Mouse (Mus musculus): ENCODE data around the gene Dennd1a. TPM values are rescaled to one million over a fixed set of nuclear protein-coding genes. Genes with fewer than 3 reads are reported as not detected.

Gene Dennd1a
- polyA plus RNA-seq, 1 experiment from 2014 or later = 18.8 TPM

GRCm38 (mm10) chr2:38129961-38130802 is 157.0 kb downstream of the Dennd1a start:
- Histone ChIP-seq H3K27ac (no peak overlapping the region), H3K27me3 (replicated peaks) (no peaks in the 10 kb centered on the region), H3K4me3 (no peak overlapping the region), H3K4me2 (replicated peaks) (no peak overlapping the region), H3K4me1 (no peaks in the 10 kb centered on the region), H3K9ac (no peak overlapping the region), H3K36me3 (no peaks in the 10 kb centered on the region), H3K9me3 (no peaks in the 10 kb centered on the region)
- ATAC-seq (ENCODE audit: low FRiP score, low read depth) = no peak
- WGBS = 78% methylated on average over 6 of the region's 6 CpGs

- no peaks in the 10 kb centered on the region for H3K4me1 ChIP-seq
- no peaks in the 10 kb centered on the region for H3K36me3 ChIP-seq
- no peak overlapping the region for H3K27ac ChIP-seq
- no peak overlapping the region for H3K9ac ChIP-seq
- WGBS = 79% methylated on average over 3 of the region's 3 CpGs
- H3K4me2 ChIP-seq (replicated peaks) = no peak overlapping the region
- no peaks in the 10 kb centered on the region for H3K27me3 ChIP-seq (replicated peaks)
- no peak for ATAC-seq (ENCODE audit: low FRiP score, low read depth)
- H3K4me3 ChIP-seq = no peak overlapping the region
- no peaks in the 10 kb centered on the region for H3K9me3 ChIP-seq
Measured at GRCm38 (mm10) chr2:38126383-38126732, 160.8 kb downstream of the Dennd1a start.

GRCm38 (mm10) chr2:38125671-38126382 is 161.4 kb downstream of the Dennd1a start:
- ATAC-seq (ENCODE audit: low FRiP score, low read depth) = no peak
- WGBS = 66% methylated on average over 5 of the region's 5 CpGs
- Histone ChIP-seq H3K4me3 (no peak overlapping the region), H3K27ac (no peak overlapping the region), H3K36me3 (no peaks in the 10 kb centered on the region), H3K4me2 (replicated peaks) (no peak overlapping the region), H3K27me3 (replicated peaks) (no peaks in the 10 kb centered on the region), H3K9me3 (no peaks in the 10 kb centered on the region), H3K9ac (no peak overlapping the region), H3K4me1 (no peaks in the 10 kb centered on the region)

GRCm38 (mm10) chr2:38124727-38125126 is 162.5 kb downstream of the Dennd1a start:
- H3K4me1 ChIP-seq = no peaks in the 10 kb centered on the region
- H3K4me3 ChIP-seq = no peak overlapping the region
- H3K27ac ChIP-seq = no peak overlapping the region
- no peak overlapping the region for H3K9ac ChIP-seq
- H3K27me3 ChIP-seq (replicated peaks) = no peaks in the 10 kb centered on the region
- 90% methylated on average over 1 of the region's 1 CpGs for WGBS
- ATAC-seq (ENCODE audit: low FRiP score, low read depth) = no peak
- no peak overlapping the region for H3K4me2 ChIP-seq (replicated peaks)
- H3K9me3 ChIP-seq = no peaks in the 10 kb centered on the region
- H3K36me3 ChIP-seq = no peaks in the 10 kb centered on the region

- no peaks in the 10 kb centered on the region for H3K36me3 ChIP-seq
- no peak overlapping the region for H3K4me3 ChIP-seq
- H3K4me2 ChIP-seq (replicated peaks) = no peak overlapping the region
- no peak for ATAC-seq (ENCODE audit: low FRiP score, low read depth)
- H3K27ac ChIP-seq = no peak overlapping the region
- 0 out of 2 replicates have a peak, but pooled peaks cover 4% of the 10 kb centered on the region for H3K4me1 ChIP-seq
- H3K9ac ChIP-seq = no peak overlapping the region
- 77% methylated on average over 2 of the region's 2 CpGs for WGBS
- H3K9me3 ChIP-seq = no peaks in the 10 kb centered on the region
- no peaks in the 10 kb centered on the region for H3K27me3 ChIP-seq (replicated peaks)
Measured at GRCm38 (mm10) chr2:38115000-38115399, 172.2 kb downstream of the Dennd1a start.

GRCm38 (mm10) chr2:38111655-38112351 is 175.4 kb downstream of the Dennd1a start:
- no peak overlapping the region for H3K27ac ChIP-seq
- H3K4me2 ChIP-seq (replicated peaks) = no peak overlapping the region
- H3K4me3 ChIP-seq = no peak overlapping the region
- ATAC-seq (ENCODE audit: low FRiP score, low read depth) = no peak
- WGBS = 75% methylated on average over 5 of the region's 5 CpGs
- H3K27me3 ChIP-seq (replicated peaks) = no peaks in the 10 kb centered on the region
- 0 out of 2 replicates have a peak, but pooled peaks cover 4% of the 10 kb centered on the region for H3K4me1 ChIP-seq
- no peaks in the 10 kb centered on the region for H3K9me3 ChIP-seq
- H3K36me3 ChIP-seq = no peaks in the 10 kb centered on the region
- no peak overlapping the region for H3K9ac ChIP-seq

- no peak for ATAC-seq (ENCODE audit: low FRiP score, low read depth)
- Histone ChIP-seq H3K27ac (no peak overlapping the region), H3K27me3 (replicated peaks) (no peaks in the 10 kb centered on the region), H3K36me3 (no peaks in the 10 kb centered on the region), H3K9ac (no peak overlapping the region), H3K4me1 (0 out of 2 replicates have a peak, but pooled peaks cover 4% of the 10 kb centered on the region), H3K4me2 (replicated peaks) (no peak overlapping the region), H3K9me3 (no peaks in the 10 kb centered on the region), H3K4me3 (no peak overlapping the region)
- WGBS = 71% methylated on average over 2 of the region's 2 CpGs
Measured at GRCm38 (mm10) chr2:38108586-38108985, 178.6 kb downstream of the Dennd1a start.

- no peaks in the 10 kb centered on the region for H3K27me3 ChIP-seq (replicated peaks)
- H3K27ac ChIP-seq = no peak overlapping the region
- no peak for ATAC-seq (ENCODE audit: low FRiP score, low read depth)
- no peaks in the 10 kb centered on the region for H3K36me3 ChIP-seq
- no peak overlapping the region for H3K4me3 ChIP-seq
- 86% methylated on average over 1 of the region's 1 CpGs for WGBS
- no peaks in the 10 kb centered on the region for H3K9me3 ChIP-seq
- no peak overlapping the region for H3K9ac ChIP-seq
- H3K4me1 ChIP-seq = peaks cover 11% of the 10 kb centered on the region
- no peak overlapping the region for H3K4me2 ChIP-seq (replicated peaks)
Measured at GRCm38 (mm10) chr2:38102674-38103073, 184.5 kb downstream of the Dennd1a start.

GRCm38 (mm10) chr2:38100289-38100688 is 186.9 kb downstream of the Dennd1a start:
- no peaks in the 10 kb centered on the region for H3K27me3 ChIP-seq (replicated peaks)
- no peak for ATAC-seq (ENCODE audit: low FRiP score, low read depth)
- H3K4me1 ChIP-seq = peaks cover 14% of the 10 kb centered on the region
- WGBS = 17% methylated on average over 7 of the region's 7 CpGs
- no peaks in the 10 kb centered on the region for H3K9me3 ChIP-seq
- H3K36me3 ChIP-seq = no peaks in the 10 kb centered on the region
- no peak overlapping the region for H3K4me2 ChIP-seq (replicated peaks)
- no peak overlapping the region for H3K9ac ChIP-seq
- no peak overlapping the region for H3K4me3 ChIP-seq
- H3K27ac ChIP-seq = no peak overlapping the region

- H3K27ac ChIP-seq = no peak overlapping the region
- H3K4me1 ChIP-seq = peaks cover 14% of the 10 kb centered on the region
- no peak overlapping the region for H3K9ac ChIP-seq
- no peak overlapping the region for H3K4me2 ChIP-seq (replicated peaks)
- H3K27me3 ChIP-seq (replicated peaks) = no peaks in the 10 kb centered on the region
- H3K36me3 ChIP-seq = no peaks in the 10 kb centered on the region
- H3K4me3 ChIP-seq = no peak overlapping the region
- ATAC-seq (ENCODE audit: low FRiP score, low read depth) = no peak
- H3K9me3 ChIP-seq = no peaks in the 10 kb centered on the region
- 67% methylated on average over 4 of the region's 4 CpGs for WGBS
Measured at GRCm38 (mm10) chr2:38099120-38099773, 187.9 kb downstream of the Dennd1a start.

GRCm38 (mm10) chr2:38097469-38097868 is 189.7 kb downstream of the Dennd1a start:
- H3K4me2 ChIP-seq (replicated peaks) = no peak overlapping the region
- H3K9ac ChIP-seq = no peak overlapping the region
- H3K36me3 ChIP-seq = no peaks in the 10 kb centered on the region
- peaks cover 14% of the 10 kb centered on the region for H3K4me1 ChIP-seq
- H3K4me3 ChIP-seq = no peak overlapping the region
- H3K9me3 ChIP-seq = no peaks in the 10 kb centered on the region
- 52% methylated on average over 3 of the region's 3 CpGs for WGBS
- H3K27ac ChIP-seq = no peak overlapping the region
- no peak for ATAC-seq (ENCODE audit: low FRiP score, low read depth)
- no peaks in the 10 kb centered on the region for H3K27me3 ChIP-seq (replicated peaks)

GRCm38 (mm10) chr2:38096328-38096727 is 190.9 kb downstream of the Dennd1a start:
- Histone ChIP-seq H3K4me3 (no peak overlapping the region), H3K9ac (no peak overlapping the region), H3K27ac (no peak overlapping the region), H3K36me3 (no peaks in the 10 kb centered on the region), H3K4me2 (replicated peaks) (no peak overlapping the region), H3K9me3 (no peaks in the 10 kb centered on the region), H3K4me1 (peaks cover 14% of the 10 kb centered on the region), H3K27me3 (replicated peaks) (no peaks in the 10 kb centered on the region)
- no peak for ATAC-seq (ENCODE audit: low FRiP score, low read depth)

Measured in neural tube, embryonic 12.5 days (tissue).